Mouse (Mus musculus) megakaryocyte, adult 5-6 weeks (primary cell): ENCODE results near the gene Foxred2. TPM values are rescaled to one million over a fixed set of nuclear protein-coding genes. Genes with fewer than 3 reads are reported as not detected.

Experiments used
- total RNA-seq, 2 experiments: library from RNA; stranded (forward) in 1 of 2; stranded (reverse) in 1 of 2; fragments of 153-499, 151-499 nt in 1 of 2; fragments of 221-1000, 200-1000 nt in 1 of 2; gene quantifications; 2 replicates each; pipeline versions ENCODE4 v1.2.3 to v1.2.4; 2015 to 2017

Gene Foxred2
- total RNA-seq, 2 experiments from 2014 or later, result 31.5 to 38.2 TPM

Other genes starting within 250 kb of the Foxred2 start
- not detected in 2 replicates for gene Apol9b, start 227.7 kb downstream of the Foxred2 start, total RNA-seq (2015)
- not detected in 2 replicates for gene Apol9b, start 227.7 kb downstream of the Foxred2 start, total RNA-seq (2017)
- gene Apol8, start 199.7 kb downstream of the Foxred2 start, total RNA-seq (2015), result 0.16 and 1.3 TPM in 2 replicates
- gene Apol8, start 199.7 kb downstream of the Foxred2 start, total RNA-seq (2017), result 0.16 and 0.26 TPM in 2 replicates
- gene Myh9, start 114.5 kb downstream of the Foxred2 start, total RNA-seq (2015), result 464 and 549 TPM in 2 replicates
- gene Myh9, start 114.5 kb downstream of the Foxred2 start, total RNA-seq (2017), result 759 and 878 TPM in 2 replicates
- 162 and 187 TPM in 2 replicates for gene Txn2, start 27.7 kb downstream of the Foxred2 start, total RNA-seq (2015)
- gene Txn2, start 27.7 kb downstream of the Foxred2 start, total RNA-seq (2017), result 23.2 and 39.4 TPM in 2 replicates
- 106 and 126 TPM in 2 replicates for gene Eif3d, start 14.1 kb upstream of the Foxred2 start, total RNA-seq (2015)
- 135 and 144 TPM in 2 replicates for gene Eif3d, start 14.1 kb upstream of the Foxred2 start, total RNA-seq (2017)
- not detected in 2 replicates for gene Cacng2, start 163.3 kb upstream of the Foxred2 start, total RNA-seq (2015)
- not detected in 2 replicates for gene Cacng2, start 163.3 kb upstream of the Foxred2 start, total RNA-seq (2017)
- gene Ift27, start 217.4 kb upstream of the Foxred2 start, total RNA-seq (2015), result 24.1 and 24.9 TPM in 2 replicates
- gene Ift27, start 217.4 kb upstream of the Foxred2 start, total RNA-seq (2017), result 6.5 and 10.8 TPM in 2 replicates
- not detected in 2 replicates for gene Pvalb, start 249.7 kb upstream of the Foxred2 start, total RNA-seq (2015)
- gene Pvalb, start 249.7 kb upstream of the Foxred2 start, total RNA-seq (2017), result not detected in 2 replicates